Mouse (Mus musculus) limb, embryonic 14.5 days (tissue): ENCODE results near the gene Ywhab. TPM values are rescaled to one million over a fixed set of nuclear protein-coding genes. Genes with fewer than 3 reads are reported as not detected.
A peak's percentile ranks its signal among the peaks of the same experiment; 100 is the strongest.

Experiments
- ATAC-seq: fragments of 200-750 bp; cut with Nextera tagmentation; 2 replicates; pipeline ENCODE4 v1.8.0; 2017; ENCODE audit warnings: low read depth, moderate number of reproducible peaks, moderate TSS enrichment; ENCODE audit not compliant: low FRiP score
- DNase-seq: peaks from one replicate; pipeline ENCODE4 v3.0.0-alpha.2; 2015; ENCODE audit warnings: low spot score
- H3K27ac ChIP-seq: fragments of 300-500 bp; sonication (generic); replicated peaks from 2 replicates; pipeline ENCODE4 v1.5.1; 2014; ENCODE audit warnings: low read depth, mild to moderate bottlenecking, low read length, moderate library complexity, mixed read lengths
- H3K27me3 ChIP-seq: fragments of 300-500 bp; sonication (generic); 2 replicates; pipeline ENCODE4 v1.6.1; 2014; ENCODE audit warnings: low read length, mixed read lengths; ENCODE audit not compliant: control insufficient read depth, insufficient read depth
- H3K36me3 ChIP-seq: fragments of 300-500 bp; sonication (generic); 2 replicates; pipeline ENCODE4 v1.6.1; 2014; ENCODE audit warnings: mild to moderate bottlenecking, low read length, moderate library complexity, mixed read lengths; ENCODE audit not compliant: control insufficient read depth, insufficient read depth
- H3K4me1 ChIP-seq: fragments of 300-500 bp; sonication (generic); 2 replicates; pipeline ENCODE4 v1.6.1; 2014; ENCODE audit warnings: antibody characterized with exemption, low read length, mixed read lengths; ENCODE audit not compliant: control insufficient read depth, insufficient read depth
- H3K4me2 ChIP-seq: fragments of 300-500 bp; sonication (generic); replicated peaks from 2 replicates; pipeline ENCODE4 v1.6.1; 2014; ENCODE audit warnings: low read depth, mild to moderate bottlenecking, low read length, moderate library complexity; ENCODE audit not compliant: severe bottlenecking
- H3K4me3 ChIP-seq: fragments of 300-500 bp; sonication (generic); replicated peaks from 2 replicates; pipeline ENCODE4 v1.5.1; 2014; ENCODE audit warnings: low read length
- H3K9ac ChIP-seq: fragments of 300-500 bp; sonication (generic); 2 replicates; pipeline ENCODE4 v1.6.1; 2014; ENCODE audit warnings: mild to moderate bottlenecking, low read depth, low read length, moderate library complexity; ENCODE audit not compliant: severe bottlenecking
- H3K9me3 ChIP-seq: fragments of 300-500 bp; sonication (generic); 2 replicates; pipeline ENCODE4 v1.6.1; 2016; ENCODE audit warnings: low read length; ENCODE audit not compliant: control insufficient read depth
- POLR2A ChIP-seq: fragments of 200-500 bp; IDR thresholded peaks from 2 replicates; pipeline ENCODE4 v1.8.0; 2012; ENCODE audit warnings: inconsistent platforms, mild to moderate bottlenecking, moderate library complexity, borderline replicate concordance; ENCODE audit not compliant: insufficient read depth, insufficient read length; ENCODE audit errors: extremely low read depth
- WGBS: fragments of 180-500 bp; shearing (Covaris S2); extraction: QIAGEN DNeasy Blood & Tissue Kit; methylation state at CpG from one replicate; pipeline ENCODE4 v1.1.7; 2014; 5-methylcytosine and 5-hydroxymethylcytosine counted together
- polyA plus RNA-seq, 2 experiments: library from polyadenylated mRNA; depleted of rRNA in 1 of 2; stranded (reverse) in 1 of 2; unstranded in 1 of 2; fragments of >200 nt; fragmentation: Nextera tagmentation in 1 of 2; extraction: Ambion mirVana in 1 of 2; gene quantifications; 2 replicates each; pipeline versions ENCODE4 v1.2.1 to v1.2.3; 2012 to 2014

Gene Ywhab
- polyA plus RNA-seq, 2 experiments = 126 to 277 TPM

GRCm38 (mm10) chr2:164036520-164037019, 41.8 kb downstream of the Ywhab start:
- no peaks in the 10 kb centered on the region for H3K27me3 ChIP-seq
- ATAC-seq = peak; percentile 89
- H3K4me1 ChIP-seq = no peaks in the 10 kb centered on the region
- no peak for TF ChIP-seq POLR2A
- no peak overlapping the region for H3K4me2 ChIP-seq
- H3K27ac ChIP-seq = no peak overlapping the region
- no peaks in the 10 kb centered on the region for H3K9me3 ChIP-seq
- DNase-seq = peak; percentile 79
- H3K9ac ChIP-seq = no peak overlapping the region
- H3K4me3 ChIP-seq = no peak overlapping the region
- WGBS = 43% methylated on average over 10 of the region's 10 CpGs
- no peaks in the 10 kb centered on the region for H3K36me3 ChIP-seq

GRCm38 (mm10) chr2:164038407-164039028, 43.8 kb downstream of the Ywhab start:
- Histone ChIP-seq H3K4me2 (no peak overlapping the region), H3K4me3 (no peak overlapping the region), H3K27ac (no peak overlapping the region), H3K36me3 (no peaks in the 10 kb centered on the region), H3K9ac (no peak overlapping the region), H3K9me3 (no peaks in the 10 kb centered on the region), H3K4me1 (no peaks in the 10 kb centered on the region), H3K27me3 (no peaks in the 10 kb centered on the region)
- WGBS = 95% methylated on average over 1 of the region's 1 CpGs
- DNase-seq (no peak), ATAC-seq (no peak)
- no peak for TF ChIP-seq POLR2A

DNA sequence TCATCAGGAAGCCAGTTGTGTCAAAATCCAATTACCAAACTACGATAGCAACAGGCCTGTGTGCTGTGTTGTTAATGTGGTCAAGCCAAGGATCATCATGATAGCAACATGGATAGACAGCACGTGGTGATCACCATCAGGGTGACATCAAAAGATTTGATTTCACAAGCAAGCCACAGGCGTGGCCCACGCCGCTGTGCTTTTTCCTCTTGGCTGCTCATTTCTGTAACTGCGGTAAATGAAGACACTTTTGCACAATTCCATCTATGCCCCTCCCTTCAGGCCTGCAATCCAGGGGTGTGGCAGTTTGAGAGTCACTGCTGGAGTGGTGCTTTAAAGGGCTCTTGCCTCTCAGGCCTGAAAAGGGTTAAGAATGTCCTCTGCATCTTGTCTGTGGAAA, 46.2 kb downstream of the Ywhab start:
- Histone ChIP-seq H3K36me3 (no peaks in the 10 kb centered on the region), H3K9me3 (no peaks in the 10 kb centered on the region), H3K27ac (no peak overlapping the region), H3K4me3 (no peak overlapping the region), H3K27me3 (no peaks in the 10 kb centered on the region), H3K4me2 (no peak overlapping the region), H3K4me1 (no peaks in the 10 kb centered on the region), H3K9ac (no peak overlapping the region)
- WGBS = 84% methylated on average over 6 of the region's 6 CpGs
- DNase-seq (no peak), ATAC-seq (no peak)
- TF ChIP-seq POLR2A = no peak

- H3K36me3 ChIP-seq = no peaks in the 10 kb centered on the region
- no peaks in the 10 kb centered on the region for H3K9me3 ChIP-seq
- H3K9ac ChIP-seq = no peak overlapping the region
- no peak overlapping the region for H3K4me3 ChIP-seq
- 80% methylated on average over 2 of the region's 2 CpGs for WGBS
- H3K4me2 ChIP-seq = no peak overlapping the region
- H3K27me3 ChIP-seq = no peaks in the 10 kb centered on the region
- no peak overlapping the region for H3K27ac ChIP-seq
- no peak for TF ChIP-seq POLR2A
- H3K4me1 ChIP-seq = no peaks in the 10 kb centered on the region
- ATAC-seq (no peak), DNase-seq (no peak)
Observed at GRCm38 (mm10) chr2:164041523-164041922, 46.8 kb downstream of the Ywhab start.

- ATAC-seq (no peak), DNase-seq (no peak)
- H3K27me3 ChIP-seq = no peaks in the 10 kb centered on the region
- no peak for TF ChIP-seq POLR2A
- H3K27ac ChIP-seq = no peak overlapping the region
- no peaks in the 10 kb centered on the region for H3K4me1 ChIP-seq
- 4% methylated on average over 10 of the region's 16 CpGs for WGBS
- H3K9me3 ChIP-seq = no peaks in the 10 kb centered on the region
- peak overlapping the region; percentile 25 for H3K4me3 ChIP-seq
- peaks cover 8% of the 10 kb centered on the region for H3K36me3 ChIP-seq
- H3K9ac ChIP-seq = 0 out of 2 replicates have a peak overlapping the region, but pooled peaks have one; percentile 28
- H3K4me2 ChIP-seq = peak overlapping the region; percentile 41
Observed at GRCm38 (mm10) chr2:164047197-164047690, 52.5 kb downstream of the Ywhab start.
